Comparison of ENCODE assay signal across 7 mouse cellular contexts in genomic region chr10:73096531-73097135, GRCm38 (mm10). TPM values are rescaled to one million over a fixed set of nuclear protein-coding genes. Genes with fewer than 3 reads are reported as not detected.
DNase-seq lines count a peak whose midpoint lies in the region; ATAC-seq and TF ChIP-seq lines count a peak whose summit lies in the region.

No protein-coding gene starts in this region.

- peak; percentile 71 for ATAC-seq in forebrain, embryonic 13.5 days
- peak; percentile 59 for ATAC-seq in neural tube, embryonic 11.5 days (ENCODE audit: insufficient read depth, low FRiP score, low TSS enrichment)

- WGBS in forebrain, embryonic 13.5 days: under 1% methylated on average over 17 of the region's 17 CpGs
- 2% methylated on average over 17 of the region's 17 CpGs for WGBS in neural tube, embryonic 11.5 days

- H3K4me1 ChIP-seq in ES-E14 (ENCODE audit: control insufficient read depth in 2 of 2, insufficient read depth in 2 of 2, low read length in 2 of 2, poor library complexity in 1 of 2): peaks cover 0 to 2% of the 10 kb centered on the region in 2 experiments; a peak in 1 of 4 replicates
- peaks cover 19% of the 10 kb centered on the region for H3K4me1 ChIP-seq in forebrain, embryonic 13.5 days
- 0 out of 2 replicates have a peak, but pooled peaks cover 3% of the 10 kb centered on the region for H3K4me1 ChIP-seq in neural tube, embryonic 11.5 days (ENCODE audit: control insufficient read depth, insufficient read depth, low read length)

- peak; percentile 21 for DNase-seq in ES-E14 (ENCODE audit: low read depth, low spot score)
- DNase-seq in ZHBTc4 (ENCODE audit: low read depth, low spot score): peak; percentile 63
- peak; percentile 50 to 52 for DNase-seq in layer of hippocampus, postnatal 14 days (ENCODE audit: low spot score in 2 of 2)
- DNase-seq in neural tube, embryonic 11.5 days (ENCODE audit: low spot score): peak; percentile 65
- DNase-seq in natural killer cell, adult 2 months (ENCODE audit: low spot score in 2 of 2): no peak
- no peak for DNase-seq in lung, postnatal 10 days

- H3K4me3 ChIP-seq in ES-E14 (ENCODE audit: insufficient read depth in 1 of 2, low read depth in 1 of 2, low read length in 2 of 2, poor library complexity in 1 of 2, severe bottlenecking in 1 of 2): peak overlapping the region; percentile 14 to 15; a peak in 3 of 4 replicates
- peak overlapping the region; percentile 49 for H3K4me3 ChIP-seq in forebrain, embryonic 13.5 days
- peak overlapping the region; percentile 38 for H3K4me3 ChIP-seq in neural tube, embryonic 11.5 days (ENCODE audit: low read depth, low read length)

- no peaks in the 10 kb centered on the region for H3K9me3 ChIP-seq in ES-E14 (ENCODE audit: control insufficient read depth, insufficient read depth, low read depth, low read length)
- no peaks in the 10 kb centered on the region for H3K9me3 ChIP-seq in forebrain, embryonic 13.5 days (replicated peaks)
- no peaks in the 10 kb centered on the region for H3K9me3 ChIP-seq in neural tube, embryonic 11.5 days (ENCODE audit: control insufficient read depth, low read length)

- in situ Hi-C loops in ES-E14 (cut with MboI; ENCODE audit: low sequenced_read_pairs in 2 of 2, unreplicated experiment in 2 of 2): no loop called here

- H3K27ac ChIP-seq in ES-E14 (ENCODE audit: insufficient read depth, low read depth, low read length, poor library complexity, severe bottlenecking): no peak overlapping the region
- H3K27ac ChIP-seq in forebrain, embryonic 13.5 days: no peak overlapping the region
- H3K27ac ChIP-seq in neural tube, embryonic 11.5 days (ENCODE audit: low read depth, low read length): no peak overlapping the region

- H3K36me3 ChIP-seq in ES-E14 (ENCODE audit: control insufficient read depth, insufficient read depth, low read length, poor library complexity, severe bottlenecking): no peaks in the 10 kb centered on the region
- no peaks in the 10 kb centered on the region for H3K36me3 ChIP-seq in forebrain, embryonic 13.5 days (ENCODE audit: poor library complexity, severe bottlenecking)
- no peaks in the 10 kb centered on the region for H3K36me3 ChIP-seq in neural tube, embryonic 11.5 days (ENCODE audit: control insufficient read depth, insufficient read depth, low read length)

- H3K9ac ChIP-seq in ES-E14 (ENCODE audit: insufficient read depth, low read depth, low read length, poor library complexity, severe bottlenecking): no peak overlapping the region
- peak overlapping the region; percentile 59 for H3K9ac ChIP-seq in forebrain, embryonic 13.5 days
- peak overlapping the region; percentile 32; the same call in 1 of the 2 replicates for H3K9ac ChIP-seq in neural tube, embryonic 11.5 days (ENCODE audit: low read length)

- H3K4me2 ChIP-seq in forebrain, embryonic 13.5 days: peak overlapping the region; percentile 88
- peak overlapping the region; percentile 76 for H3K4me2 ChIP-seq in neural tube, embryonic 11.5 days (ENCODE audit: low read depth)

- H3K27me3 ChIP-seq in forebrain, embryonic 13.5 days: peaks cover 50% of the 10 kb centered on the region
- H3K27me3 ChIP-seq in neural tube, embryonic 11.5 days (ENCODE audit: control insufficient read depth, insufficient read depth, low read length): peaks cover 34% of the 10 kb centered on the region

TF ChIP-seq in ES-E14, 5 proteins besides CTCF, POLR2A, EP300 and RAD21:
- TF ChIP-seq HCFC1 (IDR thresholded peaks at IDR 0.05; ENCODE audit: borderline replicate concordance, insufficient read depth, low read length) (no peak), ZNF384 (IDR thresholded peaks at IDR 0.05; ENCODE audit: low read depth, low read length) (no peak), CHD2 (IDR thresholded peaks at IDR 0.05; ENCODE audit: low read depth, low read length) (no peak), ZC3H11A (IDR thresholded peaks at IDR 0.05; ENCODE audit: borderline replicate concordance, low read depth, low read length) (no peak), MAFK (IDR thresholded peaks at IDR 0.05; ENCODE audit: insufficient read depth, low read depth, low read length) (no peak)

RNA-seq across cellular contexts. Expression of gene Pcdh15, which starts 2.5 kb away (rescaled TPM):
- total RNA-seq in ES-E14 (2012; rRNA removed): 0.04 TPM in 1 of 2 replicates, not detected in the other
- polyA plus RNA-seq in forebrain, embryonic 13.5 days (2015; fragmentation: Nextera tagmentation; extraction: Ambion mirVana): 1.9 and 2.8 TPM in 2 replicates
- total RNA-seq in layer of hippocampus, postnatal 14 days (2021): 10 to 100 TPM; 22.4 to 24.9 TPM
- 1.9 and 2.4 TPM in 2 replicates for polyA plus RNA-seq in neural tube, embryonic 11.5 days (2014; fragmentation: Nextera tagmentation; extraction: Ambion mirVana)

Comparison
In these comparisons a context has a peak if more than half of its experiments do, and no peak if none do; other contexts are left out.
1. DNase-seq: peak in ES-E14 (single experiment), ZHBTc4 (single experiment), layer of hippocampus, postnatal 14 days (2 of 2) and neural tube, embryonic 11.5 days (single experiment); none in natural killer cell, adult 2 months (0 of 2) and lung, postnatal 10 days (single experiment).
2. RNA of gene Pcdh15, which starts 2.5 kb away (total RNA-seq): 22.4 to 24.9 TPM in layer of hippocampus, postnatal 14 days; 0.04 TPM in ES-E14; every median in the first group is over 10 times any median in the second.
3. Peak in every context shown above with its lines, with median percentiles within 50 percentile points of each other: H3K4me3 ChIP-seq.